Mouse (Mus musculus) hematopoietic stem cell, adult 5-6 weeks (primary cell): Measurements from ENCODE around the gene Nucb1. TPM values are rescaled to one million over a fixed set of nuclear protein-coding genes. Genes with fewer than 3 reads are reported as not detected.
"Not testable (repeated sequence)": the region's sequence is repeated elsewhere in the genome, so short reads cannot be mapped to it uniquely, and the experiment has no call there.

Source experiments
- ATAC-seq, 2 experiments: fragments of 125-278 bp in 1 of 2; replicated peaks in 1 of 2; 2 replicates each; pipeline ENCODE4 v1.8.0; 2016 to 2017; ENCODE audit warnings: inconsistent platforms in 2 of 2, mild to moderate bottlenecking in 2 of 2, moderate number of reproducible peaks in 2 of 2, low read depth in 1 of 2, moderate TSS enrichment in 1 of 2; ENCODE audit not compliant: low FRiP score in 2 of 2, poor library complexity in 2 of 2, severe bottlenecking in 2 of 2, insufficient read depth in 1 of 2, low TSS enrichment in 1 of 2
- total RNA-seq: library from RNA; stranded (forward); fragments of 172-1452, 232-1000 nt; gene quantifications from 2 replicates; pipeline ENCODE4 v1.2.3, GENCODE M21; 2017

Nucb1 gene
- total RNA-seq, 1 experiment from 2014 or later = 378 TPM

- not testable (repeated sequence) for ATAC-seq
Observed at GRCm38 (mm10) chr7:45527169-45527568, 17.0 kb upstream of the Nucb1 start.

DNA sequence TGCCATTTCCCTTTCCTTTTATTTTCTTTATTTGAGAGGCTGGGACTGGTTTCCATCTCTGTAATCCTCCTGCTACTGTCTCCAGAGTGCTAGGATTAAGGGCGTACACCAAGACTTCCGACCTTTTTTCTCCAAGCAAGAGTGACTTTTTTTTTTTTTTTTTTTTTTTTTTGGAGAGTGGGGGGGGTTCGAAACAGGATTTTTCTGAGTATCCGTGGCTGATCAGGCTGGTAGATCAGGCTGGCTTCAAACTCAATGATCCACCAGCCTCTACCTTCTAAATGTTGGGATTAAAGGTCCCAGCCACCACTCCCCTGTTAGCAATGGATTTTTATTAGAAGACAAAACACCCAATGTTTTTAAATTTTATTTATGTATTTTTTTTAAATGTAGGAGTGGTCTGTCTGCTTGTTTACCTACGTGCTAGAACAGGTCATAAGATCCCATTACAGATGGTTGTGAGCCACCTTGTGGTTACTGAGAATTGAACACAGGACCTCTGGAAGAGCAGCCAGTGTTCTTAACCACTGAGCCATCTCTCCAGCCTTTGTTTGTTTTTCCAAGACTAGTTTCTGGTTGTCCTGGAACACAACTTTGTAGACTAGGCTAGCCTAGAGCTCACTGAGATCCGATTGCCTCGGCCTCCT lies 16.4 kb upstream of the Nucb1 start:
- no peak for ATAC-seq

DNA sequence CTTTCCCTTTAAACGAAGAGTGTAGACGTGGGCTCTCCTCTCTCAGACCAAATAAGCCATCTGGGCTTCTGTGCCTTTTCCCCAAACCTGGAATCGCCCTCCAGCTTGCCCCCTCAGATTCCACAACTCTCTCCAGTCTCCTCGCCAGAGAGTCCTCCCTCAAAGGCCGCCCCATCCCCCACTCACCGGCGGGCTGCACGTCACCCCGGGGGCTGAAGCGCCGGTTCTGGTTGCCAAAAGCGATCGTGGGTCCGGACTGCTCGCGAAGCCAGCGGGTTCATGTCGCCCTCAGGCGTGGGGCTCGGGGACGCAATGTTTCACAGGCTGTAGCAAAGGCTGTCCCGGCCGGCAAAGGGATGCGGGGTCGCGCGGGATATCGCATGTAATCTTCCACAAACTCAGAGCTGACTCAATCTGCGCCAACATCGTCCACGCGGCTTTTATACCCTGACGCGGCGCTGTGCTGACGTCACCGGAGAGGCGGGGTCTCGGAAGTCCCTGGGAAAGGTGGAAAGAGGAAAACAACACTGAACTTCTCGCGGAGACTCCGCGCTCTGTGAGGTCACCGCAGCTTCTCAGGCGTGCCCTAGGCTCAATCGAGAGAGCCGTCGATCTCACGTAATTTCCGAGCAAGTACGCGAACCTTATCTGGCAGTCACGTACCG lies 15.7 kb upstream of the Nucb1 start, which contains the start of the genes Ppp1r15a and Plekha4:
Ppp1r15a (minus strand) TSS at position 460 of the 665 bp plus-strand sequence.
Plekha4 (plus strand) TSS at position 522 of the 665 bp plus-strand sequence.
- ATAC-seq = peak; percentile 73 to 78

GRCm38 (mm10) chr7:45524841-45525621 lies 14.8 kb upstream of the Nucb1 start:
- ATAC-seq = peak; percentile 24 to 34; a peak in 1 of 4 replicates

DNA sequence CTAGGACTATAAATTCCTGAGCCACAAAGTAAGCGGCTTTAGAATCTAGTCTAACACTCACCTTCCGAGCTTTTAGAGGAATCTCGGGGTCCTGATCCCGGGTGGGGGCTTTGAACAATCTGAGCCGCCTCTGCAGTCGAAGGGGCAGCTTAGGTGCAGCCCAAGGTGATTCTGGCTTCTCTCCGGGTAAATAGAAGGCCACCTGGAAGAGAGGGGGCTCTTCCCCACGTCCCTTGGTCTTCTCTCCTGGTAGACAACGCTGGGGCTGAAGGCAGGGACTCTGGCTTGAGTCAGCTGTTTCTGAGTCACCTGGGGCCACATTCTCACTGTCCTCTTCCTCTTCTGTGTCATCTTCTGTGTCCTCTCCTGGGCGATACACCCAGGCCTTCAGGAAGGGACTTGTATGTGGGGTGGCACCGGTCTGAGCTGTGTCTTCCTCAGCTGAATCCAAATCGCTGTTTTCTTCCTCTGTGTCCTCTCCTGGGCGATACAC lies 13.5 kb upstream of the Nucb1 start:
- ATAC-seq = no peak

- no peak for ATAC-seq
Observed at GRCm38 (mm10) chr7:45522957-45523676, 12.9 kb upstream of the Nucb1 start.

DNA sequence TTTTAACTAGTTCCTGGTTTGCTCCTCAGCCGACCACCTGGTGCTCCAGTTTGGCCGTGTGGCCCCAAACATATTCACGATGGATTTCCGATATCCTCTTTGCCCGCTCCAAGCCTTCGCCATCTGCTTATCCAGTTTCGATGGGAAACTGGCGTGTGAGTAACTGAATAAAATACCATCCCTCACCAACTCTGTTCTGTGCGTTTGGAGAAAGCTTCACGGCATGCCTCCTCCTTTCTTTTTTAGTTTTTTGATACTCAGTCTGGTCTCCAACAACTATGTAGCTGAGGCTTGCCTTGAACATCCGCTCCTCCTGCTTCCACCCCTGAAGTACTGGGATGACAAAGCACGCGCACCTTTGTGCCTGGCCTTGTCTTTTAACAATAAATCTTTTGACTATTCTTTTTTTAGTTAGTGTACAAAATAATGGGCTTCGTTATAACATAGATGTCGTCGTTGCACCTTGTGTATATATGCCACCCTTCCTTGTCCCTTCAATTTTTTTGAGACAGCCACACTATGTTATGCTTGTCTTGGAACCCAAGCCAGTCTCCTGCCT lies 12.1 kb upstream of the Nucb1 start:
- ATAC-seq = no peak

DNA sequence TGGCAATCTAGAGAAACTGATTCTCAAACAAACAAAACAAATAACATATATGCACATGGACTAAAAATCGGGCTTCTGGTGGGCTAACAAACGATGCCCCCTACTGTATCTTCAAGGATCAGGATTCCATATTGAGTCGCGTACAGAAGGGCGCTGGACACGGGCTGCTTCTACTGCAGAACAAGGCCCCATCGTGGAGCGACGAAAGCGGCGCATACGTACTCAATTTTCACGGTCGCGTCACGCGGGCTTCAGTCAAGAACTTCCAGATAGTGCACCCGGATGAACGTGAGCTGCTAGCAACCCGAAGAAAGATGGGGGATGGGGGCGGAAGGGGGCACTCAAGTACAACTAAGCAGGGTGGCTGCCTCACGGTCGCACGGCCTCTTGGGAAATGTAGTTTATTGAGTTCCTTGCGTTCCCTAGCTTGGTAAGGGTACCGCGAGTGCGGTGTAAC lies 11.6 kb upstream of the Nucb1 start:
- ATAC-seq = peak; percentile 49 to 72

DNA sequence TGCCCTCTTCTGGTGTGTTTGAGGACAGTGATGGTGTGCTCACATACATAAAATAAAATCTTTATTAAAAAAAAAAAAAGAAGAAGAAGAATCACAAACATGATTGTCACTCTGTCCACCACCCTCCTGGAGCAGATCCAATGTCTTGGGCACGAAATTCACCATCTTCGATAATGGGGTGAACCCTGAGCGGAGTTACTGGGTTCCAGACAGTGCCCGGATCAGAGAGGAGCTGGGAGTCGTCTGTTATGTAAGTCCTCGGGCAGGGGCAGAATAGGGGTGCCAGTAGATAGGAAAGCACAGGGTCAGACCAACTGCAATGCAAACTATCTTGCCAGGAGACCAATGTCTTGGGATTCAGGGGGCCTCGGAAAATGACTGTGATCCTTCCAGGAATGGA lies 10.4 kb upstream of the Nucb1 start:
- ATAC-seq = no peak

GRCm38 (mm10) chr7:45519345-45520120 lies 9.3 kb upstream of the Nucb1 start:
- ATAC-seq = no peak

DNA sequence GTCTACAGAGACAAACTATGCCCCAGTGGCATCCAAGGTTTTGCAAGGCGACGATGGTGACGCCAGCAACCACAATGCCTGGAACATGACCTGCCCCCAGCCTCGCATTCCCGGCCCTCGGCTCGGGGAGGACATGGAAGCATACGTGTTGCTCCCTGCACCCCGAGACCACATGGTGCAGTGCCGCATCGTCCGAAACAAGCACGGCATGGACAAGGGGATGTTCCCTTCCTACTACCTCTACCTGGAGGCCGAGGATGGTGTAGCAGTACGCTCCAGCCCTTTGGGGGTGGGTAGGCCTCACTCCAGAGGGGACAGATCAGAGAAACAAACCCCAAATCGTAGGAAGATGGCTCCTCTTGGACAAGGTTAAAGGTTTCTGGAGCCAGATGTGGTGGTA lies 8.4 kb upstream of the Nucb1 start:
- no peak for ATAC-seq

GRCm38 (mm10) chr7:45516846-45517245 lies 6.6 kb upstream of the Nucb1 start:
- ATAC-seq = not testable (repeated sequence)

GRCm38 (mm10) chr7:45515436-45515835 lies 5.2 kb upstream of the Nucb1 start:
- no peak for ATAC-seq

GRCm38 (mm10) chr7:45514411-45514810 lies 4.2 kb upstream of the Nucb1 start:
- no peak for ATAC-seq

GRCm38 (mm10) chr7:45509181-45509882 lies 874 bp downstream of the Nucb1 start:
- ATAC-seq = peak in 1 of 2 experiments; percentile 26; a peak in 2 of 4 replicates

GRCm38 (mm10) chr7:45508561-45508960 lies 1.6 kb downstream of the Nucb1 start:
- no peak; a peak in 1 of 4 replicates for ATAC-seq
